8 mouse cellular contexts compared by ENCODE assay signal in genomic region chr2:162930516-162931122, GRCm38 (mm10). TPM values are rescaled to one million over a fixed set of nuclear protein-coding genes. Genes with fewer than 3 reads are reported as not detected.
DNase-seq lines count a peak whose midpoint lies in the region; ATAC-seq and TF ChIP-seq lines count a peak whose summit lies in the region.

No protein-coding gene starts in this region.

- peaks cover 26% of the 10 kb centered on the region for H3K79me2 ChIP-seq in MEL (ENCODE audit: control insufficient read depth, insufficient read depth, low read length, poor library complexity)

- no peak for TF ChIP-seq RAD21 in MEL (IDR thresholded peaks at IDR 0.05; ENCODE audit: low read depth, low read length)

- peaks cover 11% of the 10 kb centered on the region for H3K4me1 ChIP-seq in heart, embryonic 16.5 days (ENCODE audit: control insufficient read depth, insufficient read depth, low read length)
- peaks cover 0 to 22% of the 10 kb centered on the region in 2 experiments for H3K4me1 ChIP-seq in MEL (ENCODE audit: control insufficient read depth in 1 of 2, insufficient read depth in 2 of 2, low read length in 2 of 2)
- peaks cover 8% of the 10 kb centered on the region; the same call in 1 of the 2 replicates for H3K4me1 ChIP-seq in forebrain, postnatal 0 days (ENCODE audit: insufficient read depth)
- peaks cover 12% of the 10 kb centered on the region for H3K4me1 ChIP-seq in liver, postnatal 0 days (ENCODE audit: insufficient read depth)

- H3K4me2 ChIP-seq in heart, embryonic 16.5 days (ENCODE audit: low read depth, low read length) = peak overlapping the region; percentile 93
- peak overlapping the region; percentile 82 for H3K4me2 ChIP-seq in forebrain, postnatal 0 days (ENCODE audit: low read depth)
- peak overlapping the region; percentile 96 for H3K4me2 ChIP-seq in liver, postnatal 0 days (ENCODE audit: low read depth, low read length)

- peak in 1 of 2 experiments; percentile 49; a peak in 1 of 4 replicates for TF ChIP-seq POLR2A in MEL (IDR thresholded peaks at IDR 0.05; ENCODE audit: control insufficient read depth in 1 of 2, insufficient read depth in 1 of 2, low read depth in 1 of 2, low read length in 2 of 2, poor library complexity in 1 of 2)

- H3K27ac ChIP-seq in heart, embryonic 16.5 days (ENCODE audit: low read length) = peak overlapping the region; percentile 98
- peak overlapping the region; percentile 99 for H3K27ac ChIP-seq in MEL (ENCODE audit: control insufficient read depth, low read depth, low read length)
- peak overlapping the region; percentile 99 for H3K27ac ChIP-seq in forebrain, postnatal 0 days (ENCODE audit: low read depth, low read length)
- H3K27ac ChIP-seq in liver, postnatal 0 days (ENCODE audit: low read depth) = peak overlapping the region; percentile 99

- peaks cover 18% of the 10 kb centered on the region for H3K36me3 ChIP-seq in heart, embryonic 16.5 days (ENCODE audit: control insufficient read depth, insufficient read depth)
- H3K36me3 ChIP-seq in MEL (ENCODE audit: control insufficient read depth in 1 of 2, insufficient read depth in 2 of 2, low read length in 2 of 2) = peaks cover 23 to 32% of the 10 kb centered on the region in 2 experiments
- peaks cover 19% of the 10 kb centered on the region for H3K36me3 ChIP-seq in forebrain, postnatal 0 days (ENCODE audit: insufficient read depth)
- H3K36me3 ChIP-seq in liver, postnatal 0 days (replicated peaks; ENCODE audit: insufficient read depth, low read length) = peaks cover 23% of the 10 kb centered on the region

- H3K9me3 ChIP-seq in heart, embryonic 16.5 days (replicated peaks; ENCODE audit: control insufficient read depth, low read length) = no peaks in the 10 kb centered on the region
- H3K9me3 ChIP-seq in MEL (replicated peaks; ENCODE audit: insufficient read depth, low read length) = no peaks in the 10 kb centered on the region
- H3K9me3 ChIP-seq in forebrain, postnatal 0 days (ENCODE audit: low read length) = no peaks in the 10 kb centered on the region
- H3K9me3 ChIP-seq in liver, postnatal 0 days (ENCODE audit: low read length) = no peaks in the 10 kb centered on the region

- under 1% methylated on average over 18 of the region's 18 CpGs for WGBS in heart, embryonic 16.5 days
- under 1% methylated on average over 18 of the region's 18 CpGs for WGBS in forebrain, postnatal 0 days
- WGBS in liver, postnatal 0 days (ENCODE audit: insufficient replicate concordance) = 1% methylated on average over 18 of the region's 18 CpGs

- TF ChIP-seq CTCF in MEL (IDR thresholded peaks at IDR 0.05 in 2 of 3, conservative IDR thresholded peaks at IDR 0.05 in 1 of 3; ENCODE audit: control insufficient read depth in 1 of 3, insufficient read depth in 1 of 3, low read depth in 2 of 3, low read length in 3 of 3, poor library complexity in 1 of 3, severe bottlenecking in 1 of 3) = no peak
- TF ChIP-seq CTCF in forebrain, postnatal 0 days (IDR thresholded peaks at IDR 0.05; ENCODE audit: low read depth) = no peak
- TF ChIP-seq CTCF in liver, postnatal 0 days (IDR thresholded peaks at IDR 0.05; ENCODE audit: low read depth) = no peak

- no peak for ATAC-seq in heart, embryonic 16.5 days (replicated peaks; ENCODE audit: extremely low read depth, insufficient read depth, low FRiP score)
- ATAC-seq in forebrain, postnatal 0 days = peak; percentile 28; the same call in 1 of the 2 replicates
- ATAC-seq in liver, postnatal 0 days = no peak

- H3K9ac ChIP-seq in heart, embryonic 16.5 days (ENCODE audit: low read length) = peak overlapping the region; percentile 100
- H3K9ac ChIP-seq in MEL (ENCODE audit: control insufficient read depth, low read depth, low read length, poor library complexity, severe bottlenecking) = peak overlapping the region; percentile 100
- peak overlapping the region; percentile 100 for H3K9ac ChIP-seq in forebrain, postnatal 0 days
- H3K9ac ChIP-seq in liver, postnatal 0 days (replicated peaks) = peak overlapping the region; percentile 100

- TF ChIP-seq EP300 in MEL (IDR thresholded peaks at IDR 0.05; ENCODE audit: low read depth in 1 of 2, low read length in 2 of 2) = no peak
- TF ChIP-seq EP300 in liver, postnatal 0 days (IDR thresholded peaks at IDR 0.05; ENCODE audit: low read depth) = no peak

- DNase-seq in heart, adult 9 months (ENCODE audit: low spot score in 2 of 2) = no peak
- no peak for DNase-seq in MEL (ENCODE audit: low read depth, low spot score)
- no peak for DNase-seq in forebrain, postnatal 0 days
- no peak for DNase-seq in liver, postnatal 0 days
- no peak for DNase-seq in B cell, adult 2 months
- no peak for DNase-seq in right cerebral cortex, postnatal 14 days
- no peak for DNase-seq in frontal cortex, postnatal 10 days (ENCODE audit: low spot score in 2 of 2)

- H3K4me3 ChIP-seq in heart, embryonic 16.5 days (ENCODE audit: low read length) = peak overlapping the region; percentile 99
- peak overlapping the region; percentile 69 to 78 for H3K4me3 ChIP-seq in MEL (ENCODE audit: control insufficient read depth in 1 of 2, insufficient read depth in 1 of 2, low read depth in 2 of 2, low read length in 2 of 2)
- peak overlapping the region; percentile 100 for H3K4me3 ChIP-seq in forebrain, postnatal 0 days (ENCODE audit: low read depth, low read length)
- H3K4me3 ChIP-seq in liver, postnatal 0 days (ENCODE audit: low read depth, low read length) = peak overlapping the region; percentile 100

- 0 out of 2 replicates have a peak, but pooled peaks cover 3% of the 10 kb centered on the region for H3K27me3 ChIP-seq in heart, embryonic 16.5 days (ENCODE audit: control insufficient read depth, insufficient read depth, low read length)
- H3K27me3 ChIP-seq in MEL (ENCODE audit: control insufficient read depth in 1 of 2, insufficient read depth in 2 of 2, low read length in 2 of 2) = no peaks in the 10 kb centered on the region
- H3K27me3 ChIP-seq in forebrain, postnatal 0 days (ENCODE audit: insufficient read depth, low read length) = no peaks in the 10 kb centered on the region
- H3K27me3 ChIP-seq in liver, postnatal 0 days (ENCODE audit: insufficient read depth, low read length) = no peaks in the 10 kb centered on the region

TF ChIP-seq in MEL, 35 proteins besides CTCF, POLR2A, EP300 and RAD21:
- TF ChIP-seq GATA1 (IDR thresholded peaks at IDR 0.05; ENCODE audit: low read depth, low read length) (no peak), MAX (IDR thresholded peaks at IDR 0.05; ENCODE audit: low read length) (no peak), MAFK (IDR thresholded peaks at IDR 0.05; ENCODE audit: borderline replicate concordance, low read depth, low read length) (no peak)

RNA-seq across cellular contexts. Expression of gene Srsf6, which starts 0.7 kb away (rescaled TPM):
- polyA plus RNA-seq in heart, embryonic 16.5 days (2015; fragmentation: Nextera tagmentation; extraction: Ambion mirVana) = 112 and 129 TPM in 2 replicates
- 155 and 173 TPM in 2 replicates for total RNA-seq in MEL (2012; rRNA removed)
- polyA plus RNA-seq in MEL (2012; ENCODE audit: insufficient read depth in 1 of 2, insufficient read length in 2 of 2, low read depth in 1 of 2, low replicate concordance in 2 of 2, missing spikeins in 1 of 2) = 100 to 1,000 TPM in 1 of 2 experiments, 10 to 100 TPM in 1; 69.2 to 284 TPM
- 121 and 146 TPM in 2 replicates for total RNA-seq in forebrain, postnatal 0 days (2014; rRNA removed)
- polyA plus RNA-seq in forebrain, postnatal 0 days (2015; fragmentation: Nextera tagmentation; extraction: Ambion mirVana) = 110 and 133 TPM in 2 replicates
- 50.5 and 56.3 TPM in 2 replicates for polyA plus RNA-seq in liver, postnatal 0 days (2015; fragmentation: Nextera tagmentation; extraction: Ambion mirVana)

RNA-seq across cellular contexts. Expression of gene L3mbtl1, which starts 12.7 kb away (rescaled TPM):
- 0.04 and 0.07 TPM in 2 replicates for polyA plus RNA-seq in heart, embryonic 16.5 days (2015; fragmentation: Nextera tagmentation; extraction: Ambion mirVana)
- 0.04 and 0.20 TPM in 2 replicates for total RNA-seq in MEL (2012; rRNA removed)
- under 1 TPM in 1 of 2 experiments, not detected in 1; 0.31 TPM for polyA plus RNA-seq in MEL (2012; ENCODE audit: insufficient read depth in 1 of 2, insufficient read length in 2 of 2, low read depth in 1 of 2, low replicate concordance in 2 of 2, missing spikeins in 1 of 2)
- 6.5 and 10.4 TPM in 2 replicates for total RNA-seq in forebrain, postnatal 0 days (2014; rRNA removed)
- polyA plus RNA-seq in forebrain, postnatal 0 days (2015; fragmentation: Nextera tagmentation; extraction: Ambion mirVana) = 1.6 and 3.4 TPM in 2 replicates
- polyA plus RNA-seq in liver, postnatal 0 days (2015; fragmentation: Nextera tagmentation; extraction: Ambion mirVana) = 0.06 TPM in 1 of 2 replicates, not detected in the other

RNA-seq across cellular contexts. Expression of gene Sgk2, which starts 56.5 kb away (rescaled TPM):
- polyA plus RNA-seq in heart, embryonic 16.5 days (2015; fragmentation: Nextera tagmentation; extraction: Ambion mirVana) = 0.09 TPM in 1 of 2 replicates, not detected in the other
- not detected in 2 replicates for total RNA-seq in MEL (2012; rRNA removed)
- polyA plus RNA-seq in MEL (2012; ENCODE audit: insufficient read depth in 1 of 2, insufficient read length in 2 of 2, low read depth in 1 of 2, low replicate concordance in 2 of 2, missing spikeins in 1 of 2) = not detected
- total RNA-seq in forebrain, postnatal 0 days (2014; rRNA removed) = 0.15 TPM in 1 of 2 replicates, not detected in the other
- 0.05 and 0.25 TPM in 2 replicates for polyA plus RNA-seq in forebrain, postnatal 0 days (2015; fragmentation: Nextera tagmentation; extraction: Ambion mirVana)
- polyA plus RNA-seq in liver, postnatal 0 days (2015; fragmentation: Nextera tagmentation; extraction: Ambion mirVana) = 9.4 and 14.0 TPM in 2 replicates
